Mouse (Mus musculus): ENCODE data around the gene AC140267.1.
A peak's percentile ranks its signal among the peaks of the same experiment; 100 is the strongest.

Gene AC140267.1

DNA sequence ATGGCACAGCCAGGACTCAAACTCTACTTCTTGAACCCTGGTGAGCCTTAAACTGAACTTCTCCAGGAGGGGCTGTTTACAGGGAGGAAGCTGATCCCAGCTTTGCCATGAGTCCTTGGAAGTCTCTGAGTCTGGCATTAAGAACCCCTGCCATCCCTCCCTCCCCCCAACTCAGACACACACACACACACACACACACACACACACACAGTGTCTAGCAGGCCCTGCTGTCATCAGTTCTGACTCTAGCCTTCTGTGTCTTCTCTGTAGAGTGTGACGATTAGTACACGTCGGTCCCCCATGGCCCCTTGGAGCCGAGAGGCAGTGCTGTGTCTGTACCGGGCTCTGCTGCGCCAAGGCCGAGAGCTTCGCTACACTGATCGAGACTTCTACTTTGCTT lies at the start of gene AC140267.1:
Gene AC140267.1, plus strand, starts transcription at position 301 of the 400 bp plus-strand sequence.
- DNase-seq = no peak

DNA sequence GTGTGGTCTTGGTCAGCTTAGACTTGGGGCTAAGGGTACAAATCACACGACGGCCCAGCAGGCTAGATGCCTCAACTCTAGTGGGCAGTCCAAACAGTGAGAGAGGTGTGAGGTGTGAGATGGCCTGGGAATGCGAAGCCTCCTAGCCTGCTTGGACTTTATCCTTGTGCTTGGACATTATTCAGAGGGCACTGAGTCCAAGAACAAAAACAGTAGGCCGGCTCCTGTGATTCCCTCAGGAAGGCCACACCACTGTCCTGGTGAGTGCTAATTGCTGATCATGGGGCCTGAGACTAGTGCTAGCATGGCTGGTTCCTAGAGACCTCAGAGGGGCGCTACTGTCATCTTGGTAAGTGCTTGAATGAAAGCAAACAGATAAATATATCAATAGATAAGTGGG lies 46.7 kb upstream of the AC140267.1 start:
- DNase-seq = peak; percentile 70

DNA sequence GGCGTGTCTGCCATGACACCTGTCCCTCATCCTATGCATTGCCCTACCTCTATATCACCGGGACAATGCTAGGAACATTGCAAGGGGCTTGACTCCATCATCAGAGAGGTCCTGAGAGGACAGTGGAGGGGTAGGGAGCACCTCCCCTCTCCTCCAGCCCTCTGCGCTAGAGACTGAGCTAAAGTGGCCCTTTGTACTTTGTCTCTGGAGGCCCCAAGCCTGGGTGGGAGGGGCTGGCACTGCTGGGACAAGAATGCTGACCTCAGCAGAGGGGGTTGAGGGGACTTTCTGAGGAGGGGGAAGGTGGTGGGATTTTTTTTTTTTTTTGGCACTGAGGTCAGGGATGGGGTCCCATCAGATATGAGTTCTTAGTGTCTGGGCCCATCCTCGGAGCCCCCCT lies 45.6 kb upstream of the AC140267.1 start:
- peak; percentile 78 for DNase-seq

DNA sequence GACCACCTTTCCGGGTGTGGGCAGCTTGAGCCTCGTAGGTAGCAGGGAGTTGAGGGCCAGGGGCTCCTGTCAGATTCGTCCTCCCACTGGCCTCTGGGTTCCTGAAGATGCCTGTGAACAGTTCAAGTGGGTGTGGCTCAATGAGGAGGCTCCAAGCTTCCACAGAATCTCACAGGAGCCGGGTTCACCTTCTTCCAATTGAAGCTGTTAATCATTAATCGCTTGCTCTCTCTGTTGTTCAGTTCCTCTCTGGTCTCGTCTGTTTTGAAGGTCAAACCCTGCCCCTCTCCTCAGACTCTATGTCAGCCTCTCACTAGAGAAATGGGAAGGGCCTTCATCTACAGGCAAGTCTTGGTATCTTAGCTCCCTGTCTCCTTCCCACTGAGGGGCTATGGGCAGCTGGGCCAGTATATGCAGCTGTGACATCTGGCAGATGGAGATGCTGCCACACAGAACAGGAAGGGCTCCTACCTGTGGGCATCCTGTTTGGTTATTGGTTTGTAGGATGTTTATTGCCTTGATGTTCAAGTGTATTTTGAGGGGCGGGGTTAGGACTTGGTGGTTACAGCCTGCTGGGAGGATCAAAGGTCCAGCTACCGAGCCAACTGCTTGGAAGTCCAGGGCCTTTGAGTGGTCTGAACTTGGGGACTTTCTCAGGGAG lies 43.9 kb upstream of the AC140267.1 start:
- DNase-seq = peak; percentile 54

DNA sequence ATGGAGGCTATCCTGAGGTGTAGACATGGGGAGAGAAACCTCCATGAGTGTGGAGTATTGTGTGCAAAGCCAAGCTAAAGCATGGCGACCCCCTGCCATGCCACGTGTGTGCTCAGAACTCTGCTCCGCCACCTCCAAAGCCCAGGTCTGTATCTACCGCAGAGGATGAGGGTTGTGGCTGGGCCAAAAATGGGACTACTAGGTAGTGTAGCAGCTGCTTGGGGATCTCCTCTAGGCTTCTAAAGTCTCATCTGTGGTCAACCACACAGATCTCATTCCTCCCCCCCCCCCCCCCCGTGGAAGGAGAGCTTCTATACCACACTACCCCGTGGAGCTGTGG lies 43.4 kb upstream of the AC140267.1 start:
- DNase-seq = no peak

DNA sequence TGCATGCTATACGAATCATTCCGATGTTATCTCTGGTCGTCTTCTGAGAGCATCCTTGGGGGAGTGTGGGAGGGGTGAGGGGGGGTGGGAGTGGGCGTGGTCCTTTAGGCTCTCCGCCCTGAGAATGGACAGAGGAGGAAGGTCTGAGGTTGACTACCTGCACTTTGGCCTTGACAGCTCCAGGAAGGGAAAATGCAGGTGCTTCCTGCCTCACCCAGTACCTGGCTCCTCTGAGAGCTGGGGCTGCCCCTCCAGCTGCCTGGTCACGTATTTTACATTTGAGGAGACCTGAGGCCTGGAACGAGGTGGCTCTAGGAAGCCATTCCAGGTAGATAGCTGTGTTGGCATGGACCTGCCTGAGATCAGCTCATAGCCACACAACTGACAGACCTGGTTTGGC lies 42.8 kb upstream of the AC140267.1 start:
- no peak for DNase-seq

DNA sequence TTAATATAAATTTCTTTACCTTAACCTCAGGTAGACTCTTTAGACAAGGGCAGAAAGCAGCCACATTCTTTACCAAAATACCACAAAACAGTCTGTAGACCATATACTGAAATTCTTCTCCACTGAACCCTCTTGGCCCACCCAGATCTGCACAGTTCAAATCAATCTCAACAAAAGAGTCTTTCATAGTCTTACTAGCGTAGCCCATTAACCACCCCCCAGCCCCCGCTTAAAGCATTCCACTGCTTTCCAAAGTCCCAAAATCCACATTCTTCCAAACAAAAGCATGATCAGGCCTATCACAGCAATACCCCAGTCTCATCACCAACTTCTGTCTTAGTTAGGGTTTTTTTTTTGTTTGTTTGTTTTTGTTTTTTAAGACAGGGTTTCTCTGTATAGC lies 36.1 kb upstream of the AC140267.1 start:
- DNase-seq = no peak

DNA sequence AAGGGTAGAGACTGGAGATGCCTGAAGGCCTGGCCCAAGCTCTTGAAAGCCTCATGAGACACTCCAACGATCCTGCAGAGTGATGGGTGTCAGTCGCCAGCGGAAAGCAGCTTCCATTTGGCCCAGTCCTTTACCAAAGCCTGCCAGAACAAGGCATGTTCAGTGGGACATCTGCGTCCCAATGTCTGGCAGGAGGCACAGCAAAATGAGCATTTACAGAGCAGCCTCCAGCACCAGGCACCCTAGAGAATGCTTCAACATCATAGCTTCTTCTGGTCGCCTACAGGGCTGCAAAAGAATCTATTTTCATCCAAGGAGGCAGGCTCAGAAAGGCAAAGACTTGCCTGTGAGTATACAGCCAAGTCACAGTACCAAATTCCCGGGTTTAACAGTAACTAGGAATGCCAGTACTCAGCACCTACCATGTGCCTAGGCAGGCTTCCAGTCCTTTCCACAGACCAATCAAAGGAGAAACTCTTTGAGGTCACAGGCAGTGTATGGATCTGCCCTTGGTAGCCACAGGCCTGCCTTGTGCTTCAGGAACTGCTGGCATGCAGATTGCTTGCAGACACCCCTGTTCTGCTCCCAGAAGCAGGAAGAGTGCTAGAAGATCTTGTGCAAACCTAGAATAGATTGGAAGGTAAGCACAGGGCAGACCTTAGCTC lies 33.4 kb upstream of the AC140267.1 start:
- DNase-seq = peak; percentile 42

DNA sequence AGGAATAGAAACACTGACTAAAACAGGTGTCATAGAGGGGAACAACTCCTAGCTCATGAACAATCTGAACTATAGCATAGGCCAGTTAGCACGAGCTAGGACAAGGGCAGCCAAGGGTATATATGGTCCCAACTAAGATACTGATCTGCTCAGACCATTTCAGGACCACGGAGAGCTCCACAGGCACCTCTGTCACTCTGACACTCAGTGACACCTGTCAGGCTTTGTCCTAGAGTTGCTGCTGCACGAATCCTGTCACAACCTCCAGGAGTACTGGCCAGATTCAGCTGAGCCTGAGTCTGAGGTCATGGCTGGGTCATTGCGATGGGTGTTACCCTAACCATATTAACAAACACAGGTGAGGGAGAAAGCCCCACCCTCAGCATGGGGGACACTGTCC lies 32.2 kb upstream of the AC140267.1 start:
- DNase-seq = no peak

DNA sequence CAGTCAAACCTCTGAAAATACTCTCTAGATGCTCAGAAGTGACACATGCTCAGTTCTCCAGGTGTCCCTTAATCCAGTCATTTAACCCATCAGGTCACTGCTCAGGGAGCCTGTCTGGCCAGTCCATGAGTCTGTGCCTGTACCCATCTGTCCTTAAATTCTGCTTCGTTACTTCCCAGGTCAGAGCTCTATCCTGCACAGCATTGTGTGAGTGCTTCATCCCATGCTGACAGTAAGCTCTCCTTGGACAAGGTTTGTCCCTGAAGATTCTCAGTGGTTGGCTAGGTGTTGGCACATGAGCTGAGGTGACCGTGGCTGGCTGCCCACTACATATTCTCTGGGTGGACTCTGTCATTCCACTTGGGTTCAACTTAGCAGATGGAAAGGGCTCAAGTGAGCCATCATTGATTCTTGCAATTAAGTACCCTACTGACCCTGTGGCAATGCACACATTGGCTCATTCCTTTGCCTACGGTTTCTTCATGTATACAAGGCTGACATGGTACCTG lies 29.5 kb upstream of the AC140267.1 start:
- DNase-seq = no peak

DNA sequence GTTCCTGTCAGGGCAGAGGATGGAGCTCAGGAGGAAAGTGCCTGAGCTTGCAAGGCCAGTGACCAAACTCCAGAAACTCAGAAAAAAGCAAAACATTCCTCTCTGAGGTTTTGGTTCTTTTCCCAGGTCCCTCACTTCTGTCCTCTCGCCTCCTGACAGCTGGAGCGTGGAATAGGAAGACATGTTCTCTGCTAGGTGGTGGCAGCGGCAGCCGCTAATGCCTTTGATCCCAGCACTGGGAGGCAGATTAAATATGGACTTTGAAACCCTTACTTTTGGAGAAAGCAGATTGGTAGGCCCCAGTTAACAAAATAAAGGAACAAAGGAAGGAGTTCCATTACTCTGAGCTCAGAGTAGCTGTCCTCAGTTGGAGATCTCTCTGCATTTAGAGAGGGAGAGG lies 27.2 kb upstream of the AC140267.1 start:
- DNase-seq = peak; percentile 45

DNA sequence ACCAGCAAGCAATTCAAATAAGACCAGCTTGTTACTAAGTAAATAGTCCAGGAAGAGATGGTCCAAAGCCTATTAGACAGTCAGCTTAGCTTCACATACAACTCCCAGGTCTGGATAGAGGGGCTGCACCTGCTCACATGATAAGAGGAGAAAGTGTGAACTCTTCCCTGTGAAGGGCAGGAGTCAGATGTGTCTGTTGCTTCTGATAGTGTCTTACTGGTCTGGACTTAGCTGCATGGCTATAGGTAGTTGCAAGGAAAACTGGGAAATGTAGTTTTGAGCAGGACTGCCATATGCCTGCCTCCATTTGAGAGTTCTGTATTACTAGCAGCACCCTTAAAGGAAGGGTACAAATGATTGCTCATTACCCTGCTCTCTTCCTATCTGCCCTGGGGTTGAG lies 21.9 kb upstream of the AC140267.1 start:
- DNase-seq = no peak

DNA sequence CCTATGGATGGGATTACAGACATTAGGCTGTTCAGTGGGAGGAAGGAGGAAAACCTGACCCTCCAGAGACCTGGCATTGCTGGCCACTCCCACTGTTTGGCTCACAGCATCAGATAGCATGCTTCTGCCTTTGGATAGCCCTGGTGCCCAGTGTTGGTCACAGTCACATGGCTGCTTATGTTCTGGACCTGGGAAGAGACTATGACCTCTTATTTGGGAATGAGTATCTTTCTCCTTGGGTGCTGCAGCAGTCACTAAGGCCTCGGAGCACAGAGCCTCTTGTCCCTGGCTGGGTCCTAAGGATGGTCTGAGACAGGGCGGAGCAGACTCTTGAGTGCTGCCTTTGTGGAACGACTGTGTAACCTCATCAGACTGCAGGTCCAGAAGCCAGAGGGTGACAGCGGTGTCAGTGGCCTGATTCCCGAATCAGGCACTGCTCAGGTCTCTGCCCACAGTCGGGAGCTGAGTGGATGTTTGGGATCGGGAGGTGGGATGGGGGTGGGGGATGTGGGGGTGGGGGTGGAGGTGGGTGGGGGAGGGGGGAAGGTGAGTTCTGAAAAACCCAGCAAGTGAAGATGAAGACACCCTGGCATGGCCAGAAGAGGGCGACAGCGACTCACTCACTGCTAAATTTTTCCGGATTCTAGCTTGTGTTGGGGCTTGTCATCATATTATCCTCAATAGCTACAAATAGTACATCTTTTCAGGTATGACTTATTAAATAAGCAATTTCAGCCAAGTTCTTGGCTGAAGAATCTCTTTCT lies 19.7 kb upstream of the AC140267.1 start:
- no peak for DNase-seq

DNA sequence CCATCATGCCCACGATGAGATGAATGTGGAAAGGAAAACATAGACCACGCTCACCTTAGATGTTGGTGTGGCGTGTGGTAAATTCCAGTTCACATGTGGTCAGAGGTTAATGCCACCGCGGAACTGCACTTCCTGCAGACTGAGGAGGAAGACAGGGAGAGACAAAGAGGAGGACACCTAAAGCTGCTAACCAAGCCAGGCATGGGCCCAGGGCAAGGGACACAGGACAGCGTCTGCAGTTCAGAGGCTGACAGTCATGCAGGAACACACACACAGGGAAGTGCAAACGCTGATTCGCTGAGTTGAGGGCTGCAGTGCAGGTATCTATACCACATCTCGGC lies 19.2 kb upstream of the AC140267.1 start:
- no peak for DNase-seq

DNA sequence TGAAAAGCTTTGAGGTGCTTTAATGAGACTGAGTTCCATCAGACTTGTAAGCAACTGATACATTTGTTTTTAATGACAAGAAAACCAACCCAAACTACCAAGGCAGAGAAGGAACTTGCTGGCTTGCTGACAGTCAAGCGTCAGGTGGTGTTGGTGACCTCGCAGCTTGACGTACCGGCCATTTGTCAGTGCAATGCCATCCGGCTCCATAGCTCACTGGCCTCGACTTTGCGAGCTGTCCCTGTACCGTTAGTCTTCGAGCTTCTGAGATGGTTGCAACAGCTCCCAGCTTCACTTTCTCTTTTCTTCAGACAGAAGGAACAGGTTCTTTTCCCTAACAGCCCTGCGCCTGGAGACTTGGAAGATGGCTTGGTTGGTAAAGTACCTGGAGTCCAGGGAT lies 18.2 kb upstream of the AC140267.1 start:
- no peak for DNase-seq

DNA sequence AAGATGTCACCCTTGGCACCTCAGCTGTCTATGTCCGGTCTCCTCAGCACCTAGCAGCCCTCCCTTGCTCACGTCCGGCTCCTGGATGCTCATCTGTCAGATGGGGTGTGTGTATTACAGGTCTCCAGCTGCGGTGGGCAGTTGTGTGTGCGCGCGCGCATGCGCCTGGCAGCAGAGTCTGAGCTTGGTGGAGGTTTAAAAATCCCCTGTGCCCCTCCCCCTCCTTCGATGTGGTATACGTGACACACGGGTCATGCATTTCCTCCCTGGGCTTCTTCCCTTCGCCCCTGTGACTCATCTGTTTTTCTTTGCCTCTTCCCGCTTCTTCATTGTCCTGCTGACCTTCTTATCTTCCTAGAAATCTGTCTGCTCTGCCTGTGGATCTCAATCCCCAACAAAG lies 16.4 kb upstream of the AC140267.1 start:
- DNase-seq = no peak

DNA sequence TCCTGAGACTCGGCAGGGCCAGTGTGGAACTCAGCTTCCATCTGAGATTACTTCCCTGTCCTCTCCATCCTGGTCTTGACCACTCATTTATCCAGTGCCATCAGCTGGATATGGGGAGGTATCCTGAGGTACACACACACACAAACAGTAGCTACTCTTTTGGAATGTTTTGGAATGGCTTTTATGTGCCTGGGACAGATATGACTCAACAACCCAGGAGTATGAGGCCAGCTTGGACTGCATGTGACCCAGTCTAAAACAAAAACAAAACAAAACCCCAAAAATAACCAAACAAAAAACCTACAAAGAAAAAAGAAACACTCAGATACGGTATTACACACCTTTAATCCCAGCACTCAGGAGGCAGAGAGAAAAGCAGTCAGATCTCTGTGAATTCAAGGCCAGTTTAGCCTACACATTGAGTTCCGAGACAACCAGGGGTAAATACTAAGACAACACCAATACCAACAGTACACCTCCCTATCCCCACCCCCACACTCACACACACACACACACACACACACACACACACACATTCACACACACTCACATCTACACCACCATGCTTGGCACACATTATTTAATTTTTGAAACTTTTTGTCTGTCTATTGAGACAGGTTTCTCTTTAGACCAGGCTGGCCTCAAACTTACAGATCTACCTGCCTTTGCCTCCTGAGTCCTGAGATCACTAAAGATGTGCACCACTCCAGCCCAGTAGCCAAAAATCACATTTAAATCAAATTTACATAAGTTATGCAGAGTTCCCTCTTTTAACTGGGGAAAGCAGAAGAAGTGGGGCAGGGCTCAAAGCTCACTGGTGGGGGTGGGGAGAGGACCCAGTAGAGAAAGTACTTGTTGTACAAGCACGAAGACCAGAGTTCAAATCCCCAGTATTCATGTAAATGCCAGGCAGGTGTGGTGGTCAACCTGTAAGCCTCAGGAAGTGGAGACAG lies 15.7 kb upstream of the AC140267.1 start:
- no peak for DNase-seq

DNA sequence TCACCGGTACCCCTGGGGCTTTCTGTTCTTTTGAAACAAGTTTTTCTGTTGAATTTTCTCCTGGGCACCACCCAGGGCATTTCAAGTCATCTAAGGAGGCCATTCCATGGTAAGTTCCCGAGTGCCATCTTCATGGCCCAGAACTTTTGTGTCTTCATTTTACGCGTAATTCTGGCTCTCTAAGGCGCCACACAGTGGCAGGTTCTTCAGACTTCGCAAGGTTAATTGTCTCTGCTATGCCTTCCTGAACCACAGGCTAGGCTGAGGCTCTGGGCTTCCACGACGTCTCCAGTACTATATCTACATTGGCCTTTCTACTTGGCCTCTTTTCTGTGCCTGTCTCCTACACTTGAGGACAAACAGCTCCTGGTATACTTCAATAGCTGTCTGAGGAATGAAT lies 14.6 kb upstream of the AC140267.1 start:
- no peak for DNase-seq

DNA sequence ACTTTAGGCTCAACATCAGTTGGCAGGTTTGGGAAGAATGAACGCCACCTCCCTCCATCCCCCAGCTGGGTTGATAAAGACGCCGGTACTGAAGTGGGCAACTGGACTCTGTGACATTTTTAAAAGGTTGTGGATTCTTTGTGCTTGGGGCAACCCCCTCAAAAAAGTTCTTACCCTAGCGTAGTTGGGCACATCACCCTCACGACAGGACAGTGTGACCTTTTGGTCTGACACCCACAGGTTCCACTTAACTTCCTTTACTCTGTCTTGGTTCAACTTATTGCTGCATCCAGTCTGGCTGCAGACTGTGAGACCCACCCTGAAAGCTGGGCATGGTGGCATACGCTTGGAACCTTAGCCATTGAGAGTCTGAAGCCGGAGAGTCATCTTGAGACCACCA lies 11.9 kb upstream of the AC140267.1 start:
- no peak for DNase-seq

DNA sequence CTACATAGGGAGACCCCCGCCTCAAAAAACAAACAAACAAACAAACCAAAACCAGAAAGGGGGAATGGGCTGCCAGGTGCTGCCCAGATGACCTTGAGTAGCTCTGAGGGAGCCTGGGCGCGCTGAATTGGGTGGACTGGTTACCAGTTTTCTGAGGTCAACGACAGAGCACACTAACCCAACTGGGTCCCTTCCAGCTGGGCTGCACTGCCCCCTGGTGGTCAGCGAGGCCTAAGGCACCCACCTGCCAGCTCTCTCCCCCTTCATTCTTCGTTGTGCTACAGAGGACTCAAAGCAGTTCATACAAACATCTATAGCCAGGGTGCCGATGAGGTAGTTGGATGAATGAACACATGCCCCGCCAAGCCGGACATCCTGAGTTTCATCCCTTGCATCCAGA lies 10.4 kb upstream of the AC140267.1 start:
- DNase-seq = peak; percentile 76

DNA sequence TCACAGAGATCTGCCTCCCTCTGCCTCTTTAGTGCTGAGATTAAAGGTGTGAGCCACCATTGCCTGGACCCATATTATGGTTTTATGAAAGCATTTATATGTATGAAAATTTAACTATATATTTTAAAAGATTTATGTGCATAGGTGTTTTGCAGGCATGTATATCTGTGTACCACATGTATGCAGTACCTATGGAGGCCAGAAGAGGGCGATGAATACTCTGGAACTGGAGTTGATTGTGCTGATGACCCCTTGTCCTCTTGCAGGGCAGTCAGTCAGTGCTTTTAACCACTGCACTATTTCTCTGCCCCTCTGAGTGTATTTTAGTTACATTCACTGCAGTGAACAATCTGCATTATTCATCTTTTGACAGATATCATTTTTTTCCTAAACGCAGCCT lies 9.8 kb upstream of the AC140267.1 start:
- DNase-seq = peak; percentile 70

DNA sequence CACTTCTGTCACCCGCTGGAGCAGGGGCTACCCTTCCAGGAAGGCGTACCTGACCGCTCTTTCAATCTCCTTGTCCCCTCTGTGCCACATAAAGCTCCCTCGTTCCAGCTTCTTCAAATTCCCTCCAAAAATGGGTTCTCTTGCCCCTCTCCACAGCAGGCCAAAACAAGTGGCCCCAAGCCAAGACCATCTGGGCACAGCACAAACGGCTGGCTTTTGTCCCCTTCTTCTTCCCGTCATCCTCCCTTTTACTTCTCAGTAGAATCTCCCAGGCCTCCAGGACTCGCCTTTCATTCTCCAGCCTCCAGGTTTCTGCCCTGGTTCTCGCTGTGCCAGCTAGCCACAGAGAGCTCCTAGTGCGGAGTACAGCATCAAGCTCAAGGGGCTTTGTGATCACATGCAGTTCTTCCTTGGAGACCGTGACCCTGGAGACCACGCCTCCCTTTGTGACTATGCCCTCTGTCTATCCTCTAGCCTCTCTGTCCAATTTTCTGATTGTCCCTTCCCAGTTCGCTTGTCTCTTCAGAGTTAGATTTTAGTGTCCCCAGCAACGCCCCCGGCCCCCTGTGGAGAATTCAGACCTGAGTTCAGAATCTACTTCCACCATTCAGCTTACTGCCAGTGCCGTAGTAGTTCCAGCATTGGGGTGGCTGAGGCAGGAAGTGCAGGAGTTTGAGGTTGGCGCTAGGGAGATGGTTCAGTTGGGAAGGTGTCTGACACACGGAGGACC lies 7.4 kb upstream of the AC140267.1 start:
- DNase-seq = no peak

All from kidney, adult 18-20 months (tissue).